Mouse (Mus musculus) splenic B cell, adult 2 months (primary cell): Measurements from ENCODE around the gene Timm23.
"Not testable (repeated sequence)": the region's sequence is repeated elsewhere in the genome, so short reads cannot be mapped to it uniquely, and the experiment has no call there.

Source experiments
- DNase-seq: peaks from one replicate; pipeline ENCODE4 v3.0.0-alpha.2; 2011; ENCODE audit warnings: low read depth, low spot score
- H3K27me3 ChIP-seq: 2 replicates; pipeline ENCODE4 v1.6.1; 2012; ENCODE audit warnings: mild to moderate bottlenecking, low read length, moderate library complexity, mixed read lengths; ENCODE audit not compliant: control insufficient read depth, poor library complexity, insufficient read depth, severe bottlenecking
- H3K36me3 ChIP-seq: 2 replicates; pipeline ENCODE4 v1.6.1; 2012; ENCODE audit warnings: mild to moderate bottlenecking, low read length, moderate library complexity, mixed read lengths; ENCODE audit not compliant: control insufficient read depth, poor library complexity, insufficient read depth, severe bottlenecking

The Timm23 gene

GRCm38 (mm10) chr14:32201791-32202451, at the start of gene Timm23, which contains the start of gene Parg:
Timm23 (minus strand) TSS chr14:32201898.
Parg (plus strand) TSS chr14:32201949.
- peak; percentile 83 for DNase-seq
- Histone ChIP-seq H3K36me3 (0 out of 2 replicates have a peak, but pooled peaks cover 2% of the 10 kb centered on the region), H3K27me3 (no peaks in the 10 kb centered on the region)

- Histone ChIP-seq H3K36me3 (peaks cover under 1% of the 10 kb centered on the region; the same call in 1 of the 2 replicates), H3K27me3 (no peaks in the 10 kb centered on the region; the same call in 1 of the 2 replicates)
- DNase-seq, result no peak
Measured at GRCm38 (mm10) chr14:32249616-32250015, 47.9 kb upstream of the Timm23 start.

- H3K27me3 ChIP-seq, result no peaks in the 10 kb centered on the region; the same call in 1 of the 2 replicates
- H3K36me3 ChIP-seq, result peaks cover 7% of the 10 kb centered on the region; the same call in 1 of the 2 replicates
- no peak for DNase-seq
Measured at GRCm38 (mm10) chr14:32246019-32246418, 44.3 kb upstream of the Timm23 start.

- H3K27me3 ChIP-seq, result no peaks in the 10 kb centered on the region; the same call in 1 of the 2 replicates
- peaks cover 11% of the 10 kb centered on the region for H3K36me3 ChIP-seq
- DNase-seq, result no peak
Measured at GRCm38 (mm10) chr14:32242401-32242800, 40.7 kb upstream of the Timm23 start.

- peak; percentile 63 for DNase-seq
- H3K27me3 ChIP-seq, result no peaks in the 10 kb centered on the region
- 0 out of 2 replicates have a peak, but pooled peaks cover 1% of the 10 kb centered on the region for H3K36me3 ChIP-seq
Measured at GRCm38 (mm10) chr14:32228996-32229395, 27.3 kb upstream of the Timm23 start.

GRCm38 (mm10) chr14:32226601-32227000, 24.9 kb upstream of the Timm23 start:
- DNase-seq, result no peak
- 0 out of 2 replicates have a peak, but pooled peaks cover 3% of the 10 kb centered on the region for H3K36me3 ChIP-seq

GRCm38 (mm10) chr14:32201354-32201753, 344 bp downstream of the Timm23 start:
- peak; percentile 25 for DNase-seq
- Histone ChIP-seq H3K27me3 (no peaks in the 10 kb centered on the region), H3K36me3 (0 out of 2 replicates have a peak, but pooled peaks cover 2% of the 10 kb centered on the region)

More at GRCm38 (mm10) chr14:32226601-32227000, 24.9 kb upstream of the Timm23 start:
- H3K27me3 ChIP-seq, result no peaks in the 10 kb centered on the region

GRCm38 (mm10) chr14:32193557-32193956, 8.1 kb downstream of the Timm23 start:
- H3K36me3 ChIP-seq, H3K27me3 ChIP-seq: not testable (repeated sequence)
- peak; percentile 19 for DNase-seq

GRCm38 (mm10) chr14:32192437-32192836, 9.3 kb downstream of the Timm23 start:
- DNase-seq, result peak; percentile 66
- Histone ChIP-seq H3K36me3 (peaks cover 7% of the 10 kb centered on the region), H3K27me3 (no peaks in the 10 kb centered on the region)

- no peak for DNase-seq
- no peaks in the 10 kb centered on the region for H3K27me3 ChIP-seq
- H3K36me3 ChIP-seq, result peaks cover 8% of the 10 kb centered on the region
Measured at GRCm38 (mm10) chr14:32191926-32192325, 9.8 kb downstream of the Timm23 start.

- H3K36me3 ChIP-seq, result peaks cover 11% of the 10 kb centered on the region
- no peak for DNase-seq
- H3K27me3 ChIP-seq, result no peaks in the 10 kb centered on the region
Measured at GRCm38 (mm10) chr14:32190627-32191391, 10.9 kb downstream of the Timm23 start.

- no peak for DNase-seq
- Histone ChIP-seq H3K27me3 (no peaks in the 10 kb centered on the region), H3K36me3 (peaks cover 18% of the 10 kb centered on the region)
Measured at GRCm38 (mm10) chr14:32183846-32184245, 17.9 kb downstream of the Timm23 start.

- H3K36me3 ChIP-seq, result peaks cover 13% of the 10 kb centered on the region; the same call in 1 of the 2 replicates
- DNase-seq, result no peak
- H3K27me3 ChIP-seq, result no peaks in the 10 kb centered on the region
Measured at GRCm38 (mm10) chr14:32180861-32181260, 20.8 kb downstream of the Timm23 start.

GRCm38 (mm10) chr14:32179393-32180195, 22.1 kb downstream of the Timm23 start:
- no peak for DNase-seq
- Histone ChIP-seq H3K27me3 (no peaks in the 10 kb centered on the region), H3K36me3 (peaks cover 13% of the 10 kb centered on the region; the same call in 1 of the 2 replicates)
